Mouse (Mus musculus): Measurements from ENCODE around the gene Cep19. TPM values are rescaled to one million over a fixed set of nuclear protein-coding genes. Genes with fewer than 3 reads are reported as not detected.
"Not testable (repeated sequence)": the region's sequence is repeated elsewhere in the genome, so short reads cannot be mapped to it uniquely, and the experiment has no call there.

Gene Cep19
- polyA plus RNA-seq (2012; rRNA removed), result 10.1 and 10.5 TPM in 2 replicates

GRCm38 (mm10) chr16:32099638-32100150 is at the start of gene Cep19, which contains the start of gene Pigx:
Cep19 (plus strand) TSS chr16:32099800.
Pigx (minus strand) TSS chr16:32099740.
- WGBS, result under 1% methylated on average over 34 of the region's 34 CpGs
- peak; percentile 84 for DNase-seq (ENCODE audit: low read depth, low spot score)

DNA sequence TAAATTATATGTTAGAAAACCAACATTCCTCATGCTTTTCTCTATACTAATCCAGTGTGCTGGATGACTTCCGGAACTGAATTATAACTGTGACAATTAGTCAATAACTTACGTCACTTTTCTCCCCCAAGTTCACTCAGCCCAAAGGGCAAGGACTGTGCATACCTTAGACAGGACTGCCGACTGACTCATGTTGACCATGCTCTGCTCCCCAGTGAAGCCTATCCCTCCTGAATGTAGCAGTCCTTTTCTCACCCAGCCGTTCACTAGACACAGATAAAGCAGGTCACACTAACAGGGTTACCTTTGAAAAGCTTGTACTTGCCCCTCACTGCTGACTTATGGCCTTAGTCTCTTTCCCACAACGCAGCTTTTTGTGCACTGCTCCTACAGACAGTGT is 40.8 kb upstream of the Cep19 start:
- 38% methylated on average over 5 of the region's 5 CpGs for WGBS
- DNase-seq (ENCODE audit: low read depth, low spot score), result no peak

- no peak for DNase-seq (ENCODE audit: low read depth, low spot score)
- 14% methylated on average over 6 of the region's 6 CpGs for WGBS
Measured at GRCm38 (mm10) chr16:32059840-32060523, 39.6 kb upstream of the Cep19 start.

GRCm38 (mm10) chr16:32062226-32062625 is 37.4 kb upstream of the Cep19 start:
- no peak for DNase-seq (ENCODE audit: low read depth, low spot score)
- 45% methylated on average over 2 of the region's 2 CpGs for WGBS

DNA sequence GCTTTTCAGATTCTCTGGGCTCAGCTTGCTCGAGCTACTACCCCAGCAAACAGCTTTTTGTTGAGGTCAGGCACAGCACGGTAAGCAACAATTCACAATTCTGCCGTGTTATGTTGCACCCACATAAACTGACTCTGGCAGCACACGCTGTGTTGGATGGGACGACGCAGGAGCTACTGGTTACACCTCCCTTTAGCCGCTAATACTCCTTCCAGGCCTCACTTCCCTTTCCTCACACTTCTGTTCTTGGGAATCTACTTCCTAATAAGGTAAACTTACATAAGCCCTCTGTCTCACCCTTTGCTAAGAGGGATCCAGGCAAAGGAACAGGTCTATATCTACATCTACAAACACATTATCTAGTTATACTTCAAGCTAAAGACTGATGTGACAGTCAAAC is 35.7 kb upstream of the Cep19 start:
- no peak for DNase-seq (ENCODE audit: low read depth, low spot score)
- 62% methylated on average over 7 of the region's 7 CpGs for WGBS

GRCm38 (mm10) chr16:32066899-32067298 is 32.7 kb upstream of the Cep19 start:
- 91% methylated on average over 1 of the region's 1 CpGs for WGBS
- DNase-seq (ENCODE audit: low read depth, low spot score), result no peak

DNA sequence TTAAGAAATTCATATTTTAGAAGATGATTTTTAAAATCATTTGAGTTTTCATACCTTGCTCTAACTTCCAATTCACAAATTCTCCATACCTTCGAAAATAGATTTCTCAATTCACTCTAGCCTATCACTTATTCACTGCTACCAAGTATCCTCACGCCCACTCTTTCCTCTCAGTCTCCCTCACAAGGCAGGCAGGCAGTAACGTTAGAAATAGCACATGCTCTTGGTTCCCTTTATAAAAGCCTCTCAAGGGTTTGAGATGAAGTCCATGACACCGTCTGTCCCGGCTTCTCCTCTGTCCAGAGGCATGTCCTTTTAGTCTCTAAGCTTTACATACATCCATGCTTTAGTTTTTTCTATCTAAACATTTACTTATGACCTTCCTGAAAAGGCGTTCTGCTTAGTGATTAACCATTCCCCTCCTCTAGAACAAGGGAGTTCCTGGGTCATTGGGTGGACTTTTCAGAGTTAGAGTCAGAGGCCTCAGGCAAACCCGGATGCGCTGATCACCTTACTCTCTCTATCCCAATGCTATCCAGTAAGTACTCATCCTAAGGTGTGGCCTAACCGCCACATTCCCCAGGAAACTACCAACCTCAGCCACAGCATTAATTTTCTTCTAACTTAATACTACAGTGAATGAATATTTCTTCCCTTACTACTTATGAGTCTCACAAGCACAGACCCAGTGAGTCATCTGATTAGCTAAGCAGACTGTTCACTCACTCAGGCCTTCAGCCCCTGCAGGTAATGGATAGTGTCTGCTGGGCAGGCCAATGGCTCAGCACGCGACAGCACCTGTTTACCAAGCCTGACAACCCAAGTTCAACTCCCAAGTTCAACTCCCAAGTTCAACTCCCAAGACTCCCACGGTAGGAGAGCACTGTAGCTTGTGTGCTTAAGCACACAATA is 31.0 kb upstream of the Cep19 start:
- peak; percentile 32 for DNase-seq (ENCODE audit: low read depth, low spot score)
- WGBS, result 33% methylated on average over 12 of the region's 12 CpGs

DNA sequence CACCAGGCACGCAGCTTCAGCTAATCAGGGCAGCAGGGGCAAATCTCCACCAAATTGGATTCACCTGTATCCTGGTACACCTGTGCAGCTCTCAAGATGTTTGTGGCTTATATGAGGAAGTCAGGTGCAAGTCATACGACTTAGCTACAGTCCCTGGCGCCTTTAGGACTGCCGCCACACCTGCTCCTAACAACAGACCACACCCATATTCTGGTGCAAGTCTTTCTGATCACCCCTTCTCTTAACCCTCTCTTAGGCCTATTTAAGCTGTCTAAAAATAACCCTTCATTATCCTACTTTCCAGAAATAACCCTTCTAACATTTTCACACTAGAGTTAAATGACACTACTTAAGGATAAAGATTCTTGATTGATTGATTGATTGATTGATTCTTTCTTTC is 29.5 kb upstream of the Cep19 start:
- 28% methylated on average over 4 of the region's 4 CpGs for WGBS
- DNase-seq (ENCODE audit: low read depth, low spot score), result peak; percentile 28

DNA sequence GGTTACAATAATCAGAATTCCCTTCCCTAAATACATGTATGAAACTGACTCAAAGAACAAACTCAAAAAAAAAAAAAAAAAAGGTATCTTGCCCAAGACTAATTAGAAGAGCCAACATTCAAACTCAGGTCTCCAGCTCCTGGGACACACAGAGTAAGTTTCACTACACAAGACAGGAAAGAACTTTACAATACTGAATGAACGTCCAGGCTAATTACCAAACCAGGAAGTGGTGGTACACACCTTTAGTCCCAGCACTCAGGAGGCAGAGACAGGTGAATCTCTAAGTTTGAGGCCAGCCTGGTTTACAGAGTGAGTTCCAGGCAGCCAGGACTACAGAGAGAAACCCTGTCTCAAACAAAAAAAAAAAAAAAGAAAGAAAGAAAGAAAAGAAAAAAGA is 23.8 kb upstream of the Cep19 start:
- WGBS, result 8% methylated on average over 1 of the region's 1 CpGs
- no peak for DNase-seq (ENCODE audit: low read depth, low spot score)

- 25% methylated on average over 3 of the region's 3 CpGs for WGBS
- no peak for DNase-seq (ENCODE audit: low read depth, low spot score)
Measured at GRCm38 (mm10) chr16:32076406-32076805, 23.2 kb upstream of the Cep19 start.

DNA sequence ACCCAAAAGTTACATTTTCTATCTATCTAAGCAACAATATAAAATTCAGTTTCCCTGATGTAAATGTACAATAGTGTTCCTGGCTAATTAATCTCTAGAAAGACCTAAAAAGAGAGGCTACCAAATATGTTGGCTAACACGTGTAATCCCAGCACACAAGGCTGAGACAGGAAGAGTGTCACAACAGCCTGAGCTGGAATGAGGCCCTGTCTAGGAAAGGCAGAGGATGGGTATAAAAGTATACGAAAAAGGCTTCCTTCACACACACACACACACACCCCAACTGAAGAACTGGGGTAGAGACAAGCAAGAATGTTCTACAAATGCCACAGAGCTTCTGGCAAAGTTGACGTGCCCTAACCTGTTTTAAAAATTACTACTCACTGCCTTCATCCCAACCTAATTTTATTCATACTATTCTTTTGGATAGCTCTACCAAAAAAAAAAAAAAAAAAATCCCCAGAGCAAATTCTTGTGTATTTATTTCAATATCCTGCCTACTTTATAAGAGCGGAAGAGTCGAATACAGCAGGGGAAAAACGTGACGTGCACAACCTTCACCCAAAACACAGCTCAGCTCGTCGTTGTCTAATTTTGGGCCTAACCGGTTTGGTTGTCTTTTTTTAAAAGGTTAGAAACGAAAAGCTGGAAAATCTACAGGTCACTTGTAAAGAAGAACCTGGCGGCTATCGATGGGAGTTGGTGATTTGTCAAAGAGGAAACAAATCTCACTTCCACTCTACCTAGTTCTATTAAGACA is 21.8 kb upstream of the Cep19 start:
- WGBS, result under 1% methylated on average over 13 of the region's 13 CpGs

DNA sequence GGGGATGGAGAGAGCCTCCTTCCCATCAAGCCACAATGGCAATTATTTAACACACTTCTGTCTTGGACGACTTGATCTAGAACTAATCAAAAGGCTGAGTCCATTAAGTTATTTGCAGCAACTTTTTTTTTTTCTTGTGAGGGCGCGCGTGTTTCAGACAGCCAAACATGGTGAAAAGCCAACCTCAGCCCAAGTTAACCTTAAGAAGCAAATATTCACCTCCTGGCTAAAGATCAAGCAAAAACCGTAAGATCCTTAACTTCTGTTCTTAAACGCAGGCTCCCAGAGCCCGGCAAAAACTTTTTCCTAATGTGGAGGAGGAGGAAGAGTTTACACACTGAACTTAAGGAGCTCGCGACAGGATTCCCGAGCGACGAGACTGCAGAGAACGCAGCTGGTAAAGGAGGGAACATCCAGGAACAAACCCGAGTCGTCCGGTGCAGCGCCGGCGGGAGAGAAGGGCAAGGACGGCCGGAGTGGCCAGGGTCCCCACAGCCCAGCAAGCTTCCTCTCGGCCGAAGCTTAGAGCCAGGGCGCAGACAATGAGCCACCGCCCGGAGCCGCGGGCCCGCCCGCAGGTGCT is 21.1 kb upstream of the Cep19 start:
- 1% methylated on average over 30 of the region's 30 CpGs for WGBS
- no peak for DNase-seq (ENCODE audit: low read depth, low spot score)

More for the DNA sequence above, 21.8 kb upstream of the Cep19 start:
- DNase-seq (ENCODE audit: low read depth, low spot score), result no peak

GRCm38 (mm10) chr16:32078991-32079511 is 20.5 kb upstream of the Cep19 start, which contains the start of gene Pak2:
Pak2 (minus strand) TSS chr16:32079342.
- no peak for DNase-seq (ENCODE audit: low read depth, low spot score)
- WGBS, result 1% methylated on average over 50 of the region's 60 CpGs

DNA sequence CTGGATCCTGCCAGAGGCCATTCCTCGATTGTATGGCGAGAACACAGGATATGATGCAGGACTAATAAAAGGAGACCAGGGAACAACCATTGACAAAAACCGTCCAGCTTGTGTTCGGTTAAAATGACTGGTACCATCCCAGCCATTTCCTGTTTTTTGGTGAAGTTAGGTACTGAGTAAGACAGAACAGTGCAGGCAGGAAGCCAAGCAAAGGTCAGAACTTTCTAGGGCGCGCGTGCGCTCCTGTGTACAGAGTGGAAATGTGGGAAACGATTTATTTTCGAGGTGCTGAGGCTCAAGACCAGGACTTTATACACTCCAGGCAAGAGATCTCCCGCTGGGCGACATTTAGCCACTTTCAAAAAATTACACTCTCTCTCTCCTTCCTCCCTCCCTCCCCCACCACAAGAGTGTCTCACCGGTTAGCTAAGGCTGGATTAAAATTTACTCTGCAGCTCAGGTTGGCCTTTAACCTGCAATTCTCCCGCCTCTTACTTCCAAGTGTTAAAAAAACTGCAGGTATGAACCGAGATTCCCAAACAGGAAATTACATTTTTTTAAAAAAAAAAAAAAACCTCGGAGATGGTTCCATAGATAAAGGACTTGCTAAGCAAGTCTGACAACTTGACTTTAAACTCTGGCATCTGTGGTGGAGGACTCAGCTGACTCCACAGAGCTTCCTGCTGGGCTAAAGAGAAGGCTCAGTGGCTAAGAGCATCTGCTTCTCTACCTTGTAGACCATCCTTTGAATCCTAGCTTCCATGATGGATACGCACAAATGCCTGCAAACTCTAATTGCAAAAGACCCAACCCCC is 11.8 kb upstream of the Cep19 start:
- no peak for DNase-seq (ENCODE audit: low read depth, low spot score)
- 13% methylated on average over 17 of the region's 17 CpGs for WGBS

- DNase-seq (ENCODE audit: low read depth, low spot score), result no peak
- 71% methylated on average over 7 of the region's 7 CpGs for WGBS
Measured at GRCm38 (mm10) chr16:32091466-32091865, 8.1 kb upstream of the Cep19 start.

DNA sequence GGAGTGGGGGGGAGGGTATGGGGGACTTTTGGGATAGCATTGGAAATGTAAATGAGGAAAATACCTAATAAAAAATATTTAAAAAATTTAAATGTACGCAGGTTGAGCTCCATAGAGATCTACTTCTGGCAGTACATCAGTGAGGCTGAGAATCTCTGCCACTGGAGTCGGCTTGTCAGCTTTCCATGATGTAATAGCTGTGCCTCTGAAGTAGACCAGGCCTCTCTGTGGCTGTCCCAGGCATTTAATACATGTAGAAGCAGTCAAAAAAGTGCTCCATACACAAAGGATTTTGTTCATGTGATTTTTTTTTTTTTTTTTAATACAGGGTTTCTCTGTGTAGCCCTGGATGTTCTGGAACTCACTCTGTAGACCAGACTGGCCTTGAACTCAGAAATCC is 1.8 kb upstream of the Cep19 start:
- 94% methylated on average over 2 of the region's 2 CpGs for WGBS
- not testable (repeated sequence) for DNase-seq (ENCODE audit: low read depth, low spot score)

- no peak for DNase-seq (ENCODE audit: low read depth, low spot score)
- WGBS, result under 1% methylated on average over 39 of the region's 39 CpGs
Measured at GRCm38 (mm10) chr16:32098897-32099637, 533 bp upstream of the Cep19 start.

GRCm38 (mm10) chr16:32102295-32102694 is 2.7 kb downstream of the Cep19 start:
- 59% methylated on average over 13 of the region's 13 CpGs for WGBS
- DNase-seq (ENCODE audit: low read depth, low spot score), result no peak
